Mouse (Mus musculus): ENCODE data around the gene Kif21a.

DNA sequence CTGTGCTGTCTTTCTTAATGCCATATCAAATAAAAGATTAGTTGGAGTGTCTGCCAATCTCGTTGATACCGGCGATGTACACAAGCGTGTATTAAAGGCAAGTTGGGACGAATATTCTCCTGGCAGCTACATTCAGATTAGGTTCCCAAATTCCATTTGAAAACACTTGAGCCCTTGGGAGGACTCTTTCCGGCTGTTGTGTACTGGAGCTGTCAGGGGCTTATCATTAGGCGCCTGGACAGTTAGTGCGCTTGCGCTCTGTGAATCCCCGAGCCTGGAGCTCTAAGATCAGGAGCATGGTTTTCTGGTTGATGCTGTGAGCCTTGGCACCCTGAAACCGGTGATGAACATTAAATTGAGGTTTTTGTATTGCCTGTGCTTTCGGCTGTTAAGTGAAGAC, 38.3 kb upstream of the Kif21a start:
- TF ChIP-seq POLR2A (IDR thresholded peaks at IDR 0.05; ENCODE audit: borderline replicate concordance, extremely low read depth, low read depth, low read length): no peak
- no peak for TF ChIP-seq CTCF (IDR thresholded peaks at IDR 0.05; ENCODE audit: insufficient read depth, low read length)
